Mouse (Mus musculus) activated CD4-positive, CD25-positive, alpha-beta regulatory T cell, adult 4 months (primary cell): ENCODE measurements around the gene Flt1. TPM values are rescaled to one million over a fixed set of nuclear protein-coding genes. Genes with fewer than 3 reads are reported as not detected.
"Not testable (repeated sequence)": the region's sequence is repeated elsewhere in the genome, so short reads cannot be mapped to it uniquely, and the experiment has no call there.

ENCODE experiments used
- ATAC-seq: one replicate; pipeline ENCODE4 v1.8.0; 2017
- polyA plus RNA-seq, 2 experiments: library from polyadenylated mRNA; unstranded; fragments of 100-300 nt; shearing (Covaris generic); gene quantifications; one replicate each; pipeline ENCODE4 v1.2.1; 2017

Flt1 gene
- polyA plus RNA-seq, 2 experiments from 2014 or later: not detected

DNA sequence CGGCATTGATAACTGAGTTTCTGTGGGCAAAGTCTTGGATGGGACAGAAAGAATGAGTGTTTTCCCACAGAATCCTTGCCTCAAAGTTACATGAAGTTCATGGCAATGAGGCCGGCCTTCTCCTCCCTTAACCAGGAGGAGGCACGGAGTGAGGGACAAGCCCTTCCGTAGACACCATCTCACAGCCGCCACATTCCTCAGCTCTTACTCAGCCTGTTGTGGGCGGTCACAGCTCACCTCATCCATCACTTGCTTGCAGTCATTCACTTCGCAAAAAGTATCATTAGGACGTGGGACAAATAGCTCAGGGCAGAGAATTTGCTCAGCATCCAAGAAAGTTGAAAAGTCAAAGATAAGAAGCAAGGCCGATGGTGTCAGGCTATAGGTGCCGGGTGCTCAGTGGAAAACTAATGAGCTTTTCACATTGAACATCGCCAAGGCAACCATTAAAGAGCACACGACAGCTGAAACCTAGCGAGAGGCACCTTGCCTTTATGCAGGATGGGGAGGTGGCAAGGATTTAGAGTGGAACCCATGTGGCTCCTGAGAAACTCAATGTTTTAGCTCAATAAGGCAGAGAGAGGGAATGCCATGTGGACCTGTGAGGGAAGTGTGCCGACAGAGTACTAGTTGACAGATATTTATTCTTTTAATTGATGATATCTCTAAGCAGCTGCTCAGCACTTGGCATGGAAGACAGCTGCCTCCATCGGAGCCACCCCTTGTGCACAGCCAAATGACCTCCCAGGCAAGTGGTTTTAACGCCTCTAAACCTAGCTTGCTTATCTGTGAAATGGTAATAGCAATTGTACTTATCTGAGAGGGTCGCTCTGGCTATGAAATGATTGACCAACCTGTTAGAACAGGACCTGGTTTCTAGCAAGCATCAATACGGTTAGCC is 124.1 kb downstream of the Flt1 start:
- no peak for ATAC-seq

DNA sequence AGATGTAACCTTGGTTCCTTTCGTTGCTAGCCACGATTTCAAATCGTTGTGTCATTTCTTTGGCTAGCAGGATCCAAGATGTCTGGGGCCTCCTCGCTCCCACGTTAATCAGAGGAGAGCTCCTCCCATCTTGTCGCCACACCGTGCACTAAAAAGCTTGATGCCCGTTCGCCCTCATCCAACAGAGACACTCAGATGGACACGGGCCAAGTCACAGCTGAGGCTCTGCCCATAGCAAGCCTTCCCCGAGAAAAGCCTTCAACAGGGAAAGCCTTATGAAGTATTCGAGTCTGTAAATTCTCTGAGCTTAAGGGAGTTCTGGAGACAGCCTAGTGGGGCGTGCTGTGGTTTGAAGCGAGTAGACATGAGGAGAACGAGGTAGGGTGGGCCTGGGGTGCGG is 128.0 kb downstream of the Flt1 start:
- ATAC-seq: no peak

- no peak for ATAC-seq
Measured at GRCm38 (mm10) chr5:147589814-147590213, 136.0 kb downstream of the Flt1 start.

GRCm38 (mm10) chr5:147585070-147585469 is 140.7 kb downstream of the Flt1 start:
- no peak for ATAC-seq

- no peak for ATAC-seq
Measured at GRCm38 (mm10) chr5:147584648-147585047, 141.2 kb downstream of the Flt1 start.

DNA sequence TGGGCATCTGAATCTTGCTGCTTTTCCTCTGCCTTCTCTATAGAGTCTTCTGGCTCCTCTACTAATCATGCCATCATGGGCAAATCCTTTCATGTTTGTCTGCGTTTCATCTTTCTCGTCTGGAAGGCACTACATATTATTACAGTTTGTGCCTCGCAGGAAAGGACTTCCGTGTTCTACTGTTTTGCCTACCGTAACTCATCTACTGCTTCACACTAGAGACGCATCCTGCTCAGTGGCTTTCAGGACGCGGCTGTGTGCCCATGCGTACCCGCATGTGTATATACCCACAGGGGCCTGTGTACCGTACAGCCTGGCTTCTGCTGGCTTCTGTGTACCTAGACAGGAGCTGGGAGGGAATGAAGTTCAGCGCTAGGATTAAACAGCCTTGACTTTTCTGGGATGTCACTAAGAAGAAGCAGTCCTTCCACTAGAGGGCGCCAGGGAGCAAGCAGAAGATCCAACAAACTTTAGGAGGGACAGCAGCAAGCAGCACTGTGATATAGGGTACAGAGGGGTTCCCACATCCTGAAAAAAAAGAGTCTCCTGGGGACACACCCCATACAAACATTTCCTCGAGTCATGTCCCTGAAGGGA is 142.0 kb downstream of the Flt1 start:
- no peak for ATAC-seq

GRCm38 (mm10) chr5:147580181-147580580 is 145.6 kb downstream of the Flt1 start:
- ATAC-seq: no peak

DNA sequence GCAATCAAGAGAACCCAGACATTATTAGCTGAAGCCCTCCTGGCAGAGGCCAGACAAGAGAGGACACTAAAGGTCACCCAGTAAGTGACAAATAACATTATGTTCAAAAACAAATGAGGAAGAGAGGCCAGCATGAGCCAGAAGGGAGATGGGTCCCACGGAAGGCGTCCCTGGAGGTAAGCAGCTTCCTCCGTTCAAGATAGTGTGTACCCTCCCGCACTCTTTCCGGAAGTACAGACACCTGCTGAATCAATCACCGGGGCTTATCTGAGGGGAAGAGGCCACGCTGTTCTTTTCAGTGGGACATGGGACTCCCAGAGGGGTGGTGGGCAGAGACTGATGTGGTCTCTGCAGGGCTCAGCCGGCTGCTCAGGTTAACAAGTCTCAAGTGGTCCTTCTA is 146.1 kb downstream of the Flt1 start:
- ATAC-seq: no peak

- no peak for ATAC-seq
Measured at GRCm38 (mm10) chr5:147579148-147579547, 146.7 kb downstream of the Flt1 start.

DNA sequence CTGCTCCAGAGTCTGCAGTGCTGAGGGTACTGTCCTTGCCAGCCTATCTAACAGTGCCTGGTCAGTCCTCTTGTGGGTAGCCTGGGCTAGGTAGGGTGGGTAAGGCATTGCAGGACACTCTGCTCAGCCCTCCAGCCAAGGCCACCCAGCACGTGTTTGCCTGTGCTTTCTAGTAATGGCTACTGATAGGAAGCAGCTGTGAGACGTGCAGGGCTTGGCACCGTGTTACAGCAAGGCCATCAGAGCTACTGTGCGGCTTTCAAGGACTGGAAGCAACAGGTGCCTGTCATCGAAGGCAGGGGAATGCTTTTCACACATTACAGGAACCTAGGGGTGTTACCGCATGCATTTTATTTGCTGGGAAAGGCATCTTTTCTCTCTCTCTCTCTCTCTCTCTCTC is 148.8 kb downstream of the Flt1 start:
- ATAC-seq: no peak

DNA sequence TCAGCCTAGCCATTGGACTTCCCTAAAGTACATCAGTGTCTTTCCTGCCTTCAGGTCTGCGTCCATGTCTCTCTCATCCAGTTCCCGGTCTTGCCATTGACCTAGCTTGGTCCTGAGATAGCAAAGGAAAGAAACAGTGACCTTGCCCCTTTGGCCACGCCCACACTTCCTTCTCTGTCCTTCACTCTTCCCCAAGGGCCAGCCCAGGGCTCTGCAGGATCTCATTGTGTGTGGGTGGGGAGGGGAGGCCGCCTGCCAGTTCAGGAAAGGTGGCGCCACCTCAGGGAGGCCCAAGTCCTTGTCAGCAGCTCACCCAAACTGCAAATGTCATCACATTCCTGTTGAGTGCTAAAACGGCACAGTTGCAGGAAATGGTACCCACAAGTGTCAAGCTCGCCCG is 151.3 kb downstream of the Flt1 start:
- ATAC-seq: no peak

DNA sequence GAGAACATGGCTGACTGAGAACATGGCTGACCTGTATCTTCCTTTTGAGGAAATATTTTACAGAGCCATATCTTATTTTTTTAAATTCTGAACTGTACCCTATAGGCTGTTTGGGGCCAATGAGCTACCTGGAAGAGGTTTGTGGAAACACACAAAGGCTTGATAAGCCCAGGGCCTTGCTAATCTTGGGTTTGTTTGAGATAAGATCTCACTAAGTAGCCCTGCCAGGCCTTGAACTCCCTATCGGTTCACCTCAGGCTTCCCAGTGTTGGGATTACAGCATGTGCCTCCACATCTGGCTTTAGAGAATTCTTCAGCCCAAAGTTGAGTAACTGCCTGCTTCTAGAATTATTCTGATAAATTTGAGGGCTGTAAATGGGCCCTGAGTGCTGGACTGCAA is 152.3 kb downstream of the Flt1 start:
- ATAC-seq: no peak

DNA sequence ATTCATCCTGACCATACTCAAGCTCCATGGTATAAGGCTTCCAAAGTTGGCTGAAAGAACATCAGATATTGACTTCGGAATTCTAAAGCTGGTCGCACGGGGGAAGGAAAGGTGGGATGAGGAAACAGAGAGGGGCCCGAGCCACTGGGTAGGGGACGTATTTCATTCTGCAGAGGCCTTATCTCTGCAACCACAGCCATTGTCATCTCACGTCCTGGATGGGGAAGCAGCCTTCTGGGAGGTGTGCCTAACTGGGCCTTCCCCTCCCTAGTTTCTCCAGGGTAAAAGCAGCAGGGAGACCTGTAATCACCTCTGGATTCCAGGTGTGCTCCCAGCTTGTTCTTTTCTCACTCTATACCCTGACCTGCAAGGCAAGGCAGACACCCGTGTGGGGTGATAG is 153.1 kb downstream of the Flt1 start:
- no peak for ATAC-seq

DNA sequence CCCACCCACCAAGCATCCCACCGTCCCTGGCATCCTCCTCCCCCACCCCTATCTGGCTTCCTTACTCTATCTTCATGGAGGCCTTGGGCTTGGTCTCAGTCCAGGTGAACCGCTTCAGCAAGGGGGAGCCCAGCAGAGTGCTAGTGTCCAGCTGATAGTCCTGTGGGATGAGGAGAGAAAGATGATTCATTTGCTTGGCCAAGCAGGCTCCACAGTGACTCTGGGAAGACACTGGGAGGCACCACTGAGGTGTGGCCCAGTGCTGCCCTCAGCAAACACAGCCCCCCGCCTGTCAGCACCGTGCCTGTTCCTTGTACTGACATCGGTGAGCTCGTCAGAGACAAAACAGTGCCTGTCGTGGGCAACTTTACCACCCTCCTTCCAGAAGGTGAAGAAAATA is 159.5 kb downstream of the Flt1 start:
- ATAC-seq: no peak

DNA sequence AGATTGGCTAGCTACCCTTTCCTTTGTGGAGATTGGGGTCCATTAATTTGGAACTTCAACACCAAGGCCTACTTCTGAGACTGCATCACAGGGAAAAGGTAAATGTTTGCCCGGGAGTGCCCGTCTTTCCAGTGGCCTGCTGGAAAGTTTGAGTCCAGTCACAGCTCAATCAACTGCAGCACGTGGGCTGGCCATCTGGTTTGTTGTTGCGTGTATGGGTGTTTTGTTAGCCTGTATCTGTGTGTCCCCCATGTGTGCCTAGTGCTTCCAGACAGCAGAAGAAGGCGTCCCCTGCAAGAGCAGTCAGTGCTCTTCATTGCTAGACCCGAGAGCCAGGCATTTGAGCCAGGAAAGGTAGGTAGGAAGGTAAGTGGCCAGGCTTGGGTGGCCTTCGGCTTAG is 160.4 kb downstream of the Flt1 start:
- no peak for ATAC-seq

DNA sequence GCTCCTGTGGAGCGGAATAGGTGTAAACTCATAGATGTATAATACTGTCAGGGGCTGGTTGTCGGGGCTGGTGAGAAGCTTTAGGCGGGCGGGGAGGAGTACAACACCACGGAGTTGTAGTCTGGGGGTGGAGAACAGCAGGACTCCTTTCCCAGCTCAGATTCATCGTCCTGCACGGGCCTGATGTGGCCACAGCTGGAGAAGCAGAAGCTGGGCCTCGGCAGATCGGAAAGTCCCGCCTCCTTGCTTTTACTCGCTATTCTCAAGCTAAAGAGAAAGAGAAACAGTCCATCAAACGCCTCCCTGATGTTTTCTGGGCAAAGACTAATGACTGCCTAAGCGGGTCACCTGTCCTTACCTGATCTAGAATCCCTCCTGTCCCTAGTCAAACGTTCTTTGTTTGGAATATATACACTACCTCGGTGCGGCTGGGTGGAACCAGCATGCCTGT is 161.6 kb downstream of the Flt1 start:
- ATAC-seq: peak; percentile 86

- ATAC-seq: peak; percentile 60
Measured at GRCm38 (mm10) chr5:147563511-147564139, 162.2 kb downstream of the Flt1 start.

DNA sequence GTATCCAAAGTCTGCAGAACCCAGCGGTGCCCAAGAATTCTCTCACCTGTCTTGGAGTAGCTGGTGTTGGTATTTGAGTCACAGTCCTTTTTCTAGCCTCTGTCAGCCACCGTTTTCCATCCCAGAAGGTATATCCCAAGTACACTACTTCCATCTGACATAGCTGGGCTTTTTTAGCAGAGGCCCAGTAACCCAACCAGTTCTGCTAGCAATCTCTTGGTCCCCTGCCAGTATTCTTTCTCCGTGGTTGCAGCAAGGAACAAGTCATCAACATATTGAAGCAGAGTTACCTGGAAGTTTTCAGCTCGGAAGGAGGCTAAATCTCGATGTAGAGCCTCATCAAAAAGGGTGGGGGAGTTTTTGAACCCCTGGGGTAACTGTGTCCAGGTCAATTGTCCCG is 168.2 kb downstream of the Flt1 start:
- ATAC-seq: not testable (repeated sequence)

DNA sequence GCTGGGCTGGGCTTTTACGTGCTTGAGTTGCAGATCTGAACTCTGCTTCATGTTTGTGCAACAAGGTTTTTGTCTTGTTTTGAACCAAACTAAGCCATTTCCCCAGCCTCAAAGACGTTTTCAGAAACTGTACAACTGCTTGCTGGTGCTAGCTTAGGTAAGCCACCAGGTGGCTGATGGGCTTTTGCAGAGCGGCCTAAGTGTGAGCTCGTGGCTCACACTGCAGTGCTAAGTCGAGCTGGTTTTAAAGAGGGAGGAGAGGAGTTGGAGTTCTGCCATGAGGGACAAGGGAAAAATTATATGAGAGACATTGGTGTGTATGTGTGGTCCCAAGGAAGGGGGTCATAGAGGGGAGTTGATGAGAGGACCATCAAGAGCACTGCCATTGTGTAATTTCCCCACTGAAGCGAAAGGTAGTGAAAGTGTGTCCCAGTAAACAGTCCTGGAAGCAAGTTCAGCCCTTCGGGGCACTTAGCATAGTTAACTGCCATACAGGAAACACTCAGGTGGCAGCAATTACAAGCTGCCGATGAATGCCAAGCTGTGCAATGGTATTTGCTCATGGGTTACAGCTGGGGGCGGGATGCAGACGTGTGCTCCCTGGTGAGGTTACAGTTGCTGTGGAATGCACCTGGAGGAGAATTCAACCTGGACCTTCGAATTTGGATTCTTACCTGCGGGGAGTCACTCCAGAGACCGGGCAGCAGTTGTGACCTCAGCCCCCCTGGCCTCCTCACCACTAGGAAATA is 173.8 kb downstream of the Flt1 start:
- no peak for ATAC-seq

- no peak for ATAC-seq
Measured at GRCm38 (mm10) chr5:147549016-147549755, 176.6 kb downstream of the Flt1 start.

GRCm38 (mm10) chr5:147545731-147546241 is 180.0 kb downstream of the Flt1 start:
- ATAC-seq: no peak

- no peak for ATAC-seq
Measured at GRCm38 (mm10) chr5:147542291-147542690, 183.5 kb downstream of the Flt1 start.
